Mouse (Mus musculus) adrenal gland, postnatal 25 days (tissue): ENCODE measurements around the gene Lmo7. TPM values are rescaled to one million over a fixed set of nuclear protein-coding genes. Genes with fewer than 3 reads are reported as not detected.
A peak's percentile ranks its signal among the peaks of the same experiment; 100 is the strongest.

Experiments
- DNase-seq: peaks from one replicate; pipeline ENCODE4 v3.0.0; 2021; ENCODE audit warnings: mixed read lengths
- total RNA-seq: library from RNA; stranded (reverse); gene quantifications from 2 replicates; pipeline ENCODE4 v1.2.3, GENCODE M21; 2021

Gene Lmo7
- total RNA-seq, 1 experiment from 2014 or later, result 15.3 TPM

DNA sequence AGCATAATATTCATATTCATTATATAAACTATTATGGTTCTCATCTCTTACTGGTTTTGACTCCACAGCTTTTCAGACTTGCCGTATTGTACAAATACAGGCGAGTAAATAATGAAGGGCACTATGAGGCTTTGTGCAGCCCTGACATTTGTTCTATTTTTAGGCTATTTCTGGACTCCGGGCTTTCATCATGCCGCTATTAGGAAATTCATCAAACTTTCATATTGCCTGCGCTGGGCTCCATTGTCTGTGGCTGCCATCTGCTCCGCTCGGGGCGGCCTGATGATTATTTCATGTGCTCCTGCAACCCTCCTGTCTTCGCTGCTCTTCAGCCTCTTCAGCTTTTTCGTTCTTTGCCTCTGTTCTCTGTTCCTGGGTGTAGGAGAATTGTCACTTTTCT is 50.3 kb downstream of the Lmo7 start:
- no peak for DNase-seq

GRCm38 (mm10) chr14:101781219-101781618 is 51.5 kb downstream of the Lmo7 start:
- DNase-seq, result no peak

DNA sequence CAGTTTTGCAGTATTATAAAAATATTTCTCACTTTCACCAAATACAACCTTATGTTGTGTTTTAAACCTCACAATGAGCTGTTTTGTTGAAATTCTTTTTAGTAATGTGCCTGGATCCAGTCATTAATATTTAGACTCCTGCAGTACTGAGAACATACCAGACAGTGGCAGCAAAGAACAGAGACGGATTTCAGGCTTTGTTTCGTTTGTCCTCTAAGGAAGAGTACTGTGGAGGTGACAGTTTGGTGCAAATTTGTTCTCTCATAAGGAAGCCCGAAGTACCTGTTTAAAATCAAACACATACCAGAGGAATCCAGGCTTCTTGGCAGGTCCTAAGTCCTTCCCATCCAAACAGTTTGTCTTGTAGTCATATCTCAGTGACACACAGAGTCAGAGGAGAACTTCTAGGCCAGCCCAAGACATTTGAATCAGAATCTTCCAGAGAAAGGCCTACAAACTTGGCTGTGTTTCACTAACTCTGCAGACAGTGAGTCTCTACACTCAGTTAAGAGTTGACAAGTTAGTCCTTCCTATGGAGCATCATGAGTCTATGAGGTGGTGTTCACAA is 52.3 kb downstream of the Lmo7 start:
- DNase-seq, result no peak

- no peak for DNase-seq
Measured at GRCm38 (mm10) chr14:101784315-101784945, 54.7 kb downstream of the Lmo7 start.

DNA sequence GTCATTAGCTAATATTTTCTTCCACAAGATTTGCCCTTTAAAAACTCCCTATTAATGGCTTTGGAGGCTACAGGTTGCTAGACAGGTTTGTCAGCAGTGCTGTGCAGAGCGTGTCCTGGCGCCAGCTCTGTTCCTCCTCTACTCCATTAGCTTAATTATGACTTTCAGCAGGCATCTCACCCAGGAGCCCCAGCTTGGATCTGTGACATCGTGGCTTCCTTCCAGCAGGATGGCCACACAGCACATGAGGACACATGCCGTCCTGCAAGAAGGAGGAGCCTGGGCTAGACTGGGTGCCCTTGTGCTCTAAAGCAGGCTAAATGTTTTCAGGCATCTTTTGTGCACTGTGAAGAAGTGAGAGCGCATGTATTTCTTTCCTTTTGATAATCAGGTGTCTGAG is 58.1 kb downstream of the Lmo7 start:
- DNase-seq, result peak; percentile 18

DNA sequence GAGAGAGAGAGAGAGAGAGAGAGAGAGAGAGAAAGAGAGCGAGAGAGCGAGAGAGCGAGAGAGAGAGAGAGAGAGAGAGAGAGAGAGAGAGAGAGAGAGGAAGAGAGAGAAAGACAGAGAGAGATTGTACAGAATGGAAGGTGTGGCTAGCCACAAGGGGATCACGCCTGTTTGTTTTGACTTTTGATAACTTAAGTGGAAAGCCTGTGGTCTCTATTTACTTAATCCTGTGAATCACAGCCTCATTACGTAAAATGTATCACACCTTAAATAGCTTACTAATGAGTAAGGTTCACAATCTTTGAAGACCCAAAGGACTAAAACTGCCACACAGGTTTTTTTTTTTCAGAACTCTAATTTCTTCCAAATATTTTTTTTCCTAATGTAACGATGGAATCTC is 58.7 kb downstream of the Lmo7 start:
- no peak for DNase-seq

DNA sequence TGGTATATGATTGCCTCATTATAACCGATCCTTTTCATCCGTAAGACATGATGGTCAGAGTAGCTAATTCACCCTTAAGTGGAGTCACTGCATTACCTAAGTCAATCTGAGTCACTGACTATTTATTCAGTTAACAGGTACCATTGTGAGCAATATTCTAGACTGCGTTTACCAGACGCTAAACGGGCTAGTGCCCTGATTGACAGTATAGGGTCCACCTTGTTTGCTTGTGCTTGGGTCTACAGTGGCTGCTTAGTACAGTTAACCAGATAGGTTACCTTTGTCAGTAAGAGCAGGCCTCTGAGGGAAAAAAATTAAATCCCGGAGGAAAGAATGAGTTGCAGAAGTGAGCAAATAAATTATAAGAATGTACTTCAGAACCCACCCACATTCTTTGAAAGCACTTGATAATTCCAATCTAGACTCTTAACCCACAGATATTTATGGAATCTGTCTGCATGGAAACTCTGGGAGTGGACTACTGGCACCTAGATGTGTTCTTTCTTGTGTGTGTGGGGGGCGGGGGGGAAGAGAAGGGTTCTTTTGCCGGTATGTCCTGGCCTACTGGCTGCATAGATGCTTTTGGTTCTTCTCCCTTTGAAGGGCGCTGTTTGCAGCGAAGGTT is 64.9 kb downstream of the Lmo7 start:
- DNase-seq, result no peak

GRCm38 (mm10) chr14:101797930-101798500 is 68.3 kb downstream of the Lmo7 start:
- DNase-seq, result no peak

DNA sequence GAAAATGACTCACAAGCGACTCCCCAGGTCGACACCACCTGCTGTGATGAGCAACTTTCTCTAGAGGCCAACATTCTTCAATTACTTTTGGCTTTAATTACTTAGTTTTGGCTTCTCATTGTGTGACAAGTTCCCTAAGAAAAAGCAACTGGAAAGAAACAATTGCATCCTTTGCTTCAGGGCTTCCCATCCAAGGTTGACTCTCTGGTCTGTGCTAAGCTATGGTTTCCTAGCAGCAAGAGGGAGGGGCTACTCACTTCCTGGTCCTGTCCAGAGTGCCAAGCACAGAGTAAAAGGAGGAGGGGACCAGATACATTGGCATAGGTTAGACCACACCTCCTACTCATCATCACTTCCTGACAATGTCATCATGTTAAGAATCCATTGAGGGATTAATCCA is 69.0 kb downstream of the Lmo7 start:
- DNase-seq, result no peak

- no peak for DNase-seq
Measured at GRCm38 (mm10) chr14:101801674-101802073, 71.9 kb downstream of the Lmo7 start.

DNA sequence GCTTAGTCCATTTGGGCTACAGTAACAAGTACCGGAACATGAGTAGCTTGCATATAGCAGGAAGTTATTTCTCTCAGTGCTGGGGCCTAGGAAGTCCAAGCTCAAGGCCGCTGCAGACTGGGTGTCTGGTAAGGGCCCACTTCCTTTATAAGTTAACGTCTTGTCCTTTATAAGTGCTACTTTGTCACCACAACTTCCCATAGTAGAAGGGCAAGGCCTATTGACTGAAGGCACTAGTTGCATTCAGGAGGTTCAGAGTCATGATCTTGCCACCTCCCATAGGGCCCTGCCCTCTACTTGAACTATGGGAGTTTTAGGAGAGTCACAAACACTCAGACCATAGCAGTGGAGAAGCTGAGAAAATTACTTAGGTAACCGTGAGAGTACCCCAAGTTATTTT is 74.4 kb downstream of the Lmo7 start:
- DNase-seq, result no peak

- DNase-seq, result no peak
Measured at GRCm38 (mm10) chr14:101804562-101805327, 75.0 kb downstream of the Lmo7 start.

DNA sequence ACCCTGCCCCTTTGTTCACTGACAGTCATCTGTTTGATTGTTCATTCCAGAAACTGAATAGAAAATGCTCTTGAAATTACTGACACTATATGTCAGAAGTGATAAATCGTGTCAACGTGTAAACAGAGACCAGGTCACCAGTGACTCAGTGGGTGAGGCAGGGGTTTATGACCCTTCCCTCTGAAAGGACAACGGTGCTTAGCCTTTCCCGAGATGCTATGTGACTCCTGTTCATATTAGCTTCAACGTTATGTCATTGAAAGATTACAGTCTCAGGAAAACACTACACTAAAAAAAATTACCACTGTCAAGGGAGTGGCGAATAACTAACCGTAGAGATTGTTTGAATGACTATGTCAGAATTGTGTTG is 75.6 kb downstream of the Lmo7 start:
- DNase-seq, result no peak

GRCm38 (mm10) chr14:101806058-101806457 is 76.3 kb downstream of the Lmo7 start:
- DNase-seq, result no peak

GRCm38 (mm10) chr14:101806607-101807006 is 76.8 kb downstream of the Lmo7 start:
- DNase-seq, result no peak

DNA sequence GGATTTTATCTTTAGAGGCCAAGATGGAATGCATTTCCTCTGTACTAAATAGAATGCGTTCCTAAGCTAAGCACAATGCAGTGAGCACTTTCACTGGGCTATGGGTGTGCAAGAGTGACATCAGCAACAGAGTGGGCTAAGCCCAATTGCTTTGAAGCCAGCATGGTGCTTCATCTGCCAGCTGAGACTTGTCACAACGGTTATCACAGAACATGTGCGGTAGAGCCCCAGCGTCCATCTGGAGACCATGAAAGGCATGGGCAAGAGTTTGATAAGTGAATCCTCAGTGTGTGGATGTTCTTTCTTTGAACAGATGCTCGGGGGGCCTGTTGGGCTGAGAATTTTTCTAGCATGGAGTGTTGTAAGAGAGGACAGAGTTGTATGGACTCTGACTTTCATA is 86.7 kb downstream of the Lmo7 start:
- no peak for DNase-seq

- DNase-seq, result no peak
Measured at GRCm38 (mm10) chr14:101822390-101822789, 92.6 kb downstream of the Lmo7 start.

DNA sequence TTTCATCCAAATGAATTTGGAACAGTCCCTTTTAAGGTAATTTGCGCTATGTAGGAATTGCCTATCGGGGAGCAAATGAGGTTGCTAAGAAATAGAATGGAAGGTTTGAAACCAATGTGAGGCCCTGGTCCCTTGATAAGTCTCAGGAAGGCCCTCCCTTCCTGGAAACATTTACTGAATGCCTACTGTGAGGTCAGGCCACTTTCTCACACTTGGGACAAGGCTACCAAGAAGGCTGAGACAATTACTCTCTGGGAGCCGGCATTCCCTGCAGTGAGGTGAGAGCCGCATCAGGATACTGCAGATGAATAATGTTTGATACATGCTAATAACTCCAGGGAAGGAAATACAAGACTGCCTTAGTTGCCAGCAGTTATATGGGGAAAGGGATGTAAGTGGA is 93.1 kb downstream of the Lmo7 start:
- DNase-seq, result no peak

DNA sequence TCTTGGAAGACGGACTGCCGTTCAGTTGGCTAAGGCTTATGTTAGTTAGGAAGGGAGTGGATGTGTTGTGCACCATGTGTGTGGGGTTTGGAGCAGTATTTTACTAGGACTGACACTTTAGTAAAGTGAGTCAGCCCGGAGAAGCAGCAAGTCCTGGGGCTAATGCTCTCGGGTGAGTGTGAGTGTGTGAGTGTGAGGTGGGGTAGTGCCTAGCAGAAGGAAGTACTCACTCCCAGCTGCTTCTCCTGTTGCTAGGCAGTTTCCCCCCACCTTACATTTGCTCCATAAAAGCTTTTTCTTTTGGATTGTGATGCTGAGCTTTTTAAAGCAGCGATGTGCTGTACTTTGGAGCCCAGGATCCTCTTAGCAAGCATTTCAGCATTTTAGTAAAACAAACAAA is 99.9 kb downstream of the Lmo7 start:
- no peak for DNase-seq

GRCm38 (mm10) chr14:101830116-101830515 is 100.4 kb downstream of the Lmo7 start:
- DNase-seq, result no peak

DNA sequence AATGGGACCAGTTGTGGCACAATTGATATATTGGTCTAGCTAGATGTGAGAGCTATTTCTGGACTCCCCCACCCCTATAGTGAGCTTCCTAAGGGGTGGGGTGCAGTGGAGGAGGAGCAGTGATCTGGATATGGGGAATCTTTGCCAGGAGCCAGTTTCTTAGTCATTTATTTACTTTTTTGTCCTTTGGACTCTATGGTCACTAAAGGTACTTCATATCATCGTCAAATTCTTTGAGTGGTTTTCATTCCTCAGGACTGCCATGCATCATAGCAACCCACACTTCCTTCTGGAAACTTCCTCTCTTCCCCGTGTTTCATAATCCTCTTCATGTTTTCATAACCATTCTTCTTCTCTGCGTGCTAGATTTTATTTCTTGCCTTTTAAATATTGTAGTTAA is 104.4 kb downstream of the Lmo7 start:
- no peak for DNase-seq

GRCm38 (mm10) chr14:101836401-101836800 is 106.6 kb downstream of the Lmo7 start:
- no peak for DNase-seq

DNA sequence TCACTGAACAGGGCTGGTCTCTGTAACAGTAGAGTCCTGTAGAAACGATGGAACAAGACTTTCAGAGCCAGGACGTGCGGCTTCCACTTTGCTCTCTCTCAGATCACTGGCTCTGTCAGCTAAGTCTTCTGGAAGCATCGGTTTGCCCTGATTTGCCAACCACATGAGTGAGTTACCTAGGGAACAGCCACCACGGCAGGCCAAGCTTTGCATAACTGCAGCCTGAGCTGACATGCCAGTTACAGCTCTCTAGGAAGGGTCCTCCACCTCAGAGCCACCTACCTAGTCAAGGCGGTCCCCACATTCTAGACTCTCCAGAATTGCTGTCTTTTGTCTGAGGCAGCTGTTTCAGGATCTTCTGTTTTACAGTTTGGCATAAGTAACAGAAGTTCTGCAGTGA is 107.4 kb downstream of the Lmo7 start:
- DNase-seq, result no peak
